Mouse (Mus musculus): ENCODE measurements around the gene Klk12. TPM values are rescaled to one million over a fixed set of nuclear protein-coding genes. Genes with fewer than 3 reads are reported as not detected.

Klk12 gene
- total and polyA plus RNA-seq, 3 experiments = not detected

DNA sequence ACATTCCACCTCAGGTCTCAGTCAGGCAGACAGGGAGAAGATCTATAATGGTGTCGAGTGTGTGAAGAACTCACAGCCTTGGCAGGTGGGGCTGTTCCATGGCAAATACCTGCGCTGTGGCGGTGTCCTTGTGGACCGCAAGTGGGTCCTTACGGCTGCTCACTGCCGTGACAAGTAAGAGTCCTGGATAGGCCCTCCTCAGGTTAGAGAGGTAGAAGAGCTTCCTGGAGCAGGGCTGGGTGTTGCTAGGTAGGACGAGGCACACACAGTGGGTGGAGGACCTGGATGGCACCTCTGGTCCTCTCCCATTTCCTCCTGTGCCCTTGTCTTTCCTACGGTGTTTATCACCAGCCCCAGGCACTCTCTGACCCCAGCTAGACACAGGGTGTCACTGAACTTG lies 939 bp downstream of the Klk12 start (continued):
- TF ChIP-seq ZKSCAN1 (IDR thresholded peaks at IDR 0.05; ENCODE audit: borderline replicate concordance, low read depth, low read length) (no peak), PAX5 (IDR thresholded peaks at IDR 0.05; ENCODE audit: low read length) (no peak)

DNA sequence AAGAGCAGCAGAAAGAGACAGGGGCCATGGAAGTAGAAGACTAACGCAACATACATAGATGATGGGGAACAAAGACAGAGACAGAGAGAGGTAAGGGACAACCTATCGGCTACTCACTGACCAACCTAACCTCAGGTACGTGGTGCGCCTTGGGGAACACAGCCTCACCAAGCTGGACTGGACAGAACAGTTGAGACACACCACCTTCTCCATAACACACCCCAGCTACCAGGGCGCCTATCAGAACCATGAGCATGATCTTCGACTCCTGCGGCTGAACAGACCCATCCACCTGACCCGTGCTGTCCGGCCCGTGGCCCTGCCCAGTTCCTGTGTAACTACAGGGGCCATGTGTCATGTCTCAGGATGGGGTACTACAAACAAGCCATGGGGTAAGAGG lies 2.0 kb downstream of the Klk12 start:
- no peaks in the 10 kb centered on the region for H3K79me2 ChIP-seq (replicated peaks; ENCODE audit: control insufficient read depth, extremely low read depth, insufficient read depth, poor library complexity, severe bottlenecking)
- H3K9ac ChIP-seq (ENCODE audit: insufficient read depth, low read depth) = no peak overlapping the region
- H3K4me3 ChIP-seq (replicated peaks in 1 of 3; ENCODE audit: low read depth in 2 of 3, low read length in 2 of 3, poor library complexity in 1 of 3) = no peak overlapping the region
- DNase-seq (ENCODE audit: extremely low read depth) = no peak
- peaks cover 77% of the 10 kb centered on the region for H3K27me3 ChIP-seq (replicated peaks)
- dilution Hi-C loops (cut with MboI; ENCODE audit: extremely low pct_ligation_motif_present, extremely low pct_unique_long_range_greater_than_20kb, low sequenced_read_pairs) = no loop called here
- in situ Hi-C loops (cut with MboI; ENCODE audit: low pct_ligation_motif_present, low pct_unique_long_range_greater_than_20kb, low sequenced_read_pairs) = no loop called here
- H3K4me1 ChIP-seq (ENCODE audit: control insufficient read depth in 1 of 2, insufficient read depth in 2 of 2) = no peaks in the 10 kb centered on the region
- H3K27ac ChIP-seq (ENCODE audit: insufficient read depth, low read depth) = no peak overlapping the region
- H3K36me3 ChIP-seq (replicated peaks in 1 of 2; ENCODE audit: control insufficient read depth in 1 of 2, insufficient read depth in 1 of 2, low read length in 1 of 2) = no peaks in the 10 kb centered on the region
- TF ChIP-seq POLR2A (IDR thresholded peaks at IDR 0.05; ENCODE audit: low read depth, low read length) = no peak
- no peak overlapping the region for H3K4me2 ChIP-seq (ENCODE audit: insufficient read depth, low read depth, poor library complexity, severe bottlenecking)
- no peaks in the 10 kb centered on the region for H3K9me3 ChIP-seq (replicated peaks; ENCODE audit: low read length)

DNA sequence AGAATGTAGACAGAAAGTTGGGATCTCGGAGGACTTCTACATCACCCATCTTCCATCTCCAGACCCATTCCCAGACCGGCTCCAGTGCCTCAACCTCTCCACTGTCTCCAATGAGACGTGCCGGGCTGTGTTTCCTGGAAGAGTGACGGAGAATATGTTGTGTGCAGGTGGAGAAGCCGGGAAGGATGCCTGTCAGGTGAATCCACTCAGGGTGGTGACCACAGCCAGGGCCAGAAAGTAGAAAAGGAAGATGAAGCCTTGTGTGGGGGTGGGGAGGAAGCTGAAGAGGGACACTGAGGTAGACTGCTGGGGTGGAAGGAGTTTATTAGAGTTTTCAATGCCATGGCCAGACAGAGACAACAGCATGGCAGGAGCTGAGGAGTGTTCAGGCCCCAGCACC lies 3.2 kb downstream of the Klk12 start:
- TF ChIP-seq USF2 (conservative IDR thresholded peaks at IDR 0.05; ENCODE audit: low read depth, low read length) (no peak), CTCF (conservative IDR thresholded peaks at IDR 0.05 in 1 of 2, IDR thresholded peaks at IDR 0.05 in 1 of 2; ENCODE audit: low read depth in 2 of 2, low read length in 2 of 2) (no peak), RCOR1 (conservative IDR thresholded peaks at IDR 0.05; ENCODE audit: low read depth, low read length) (no peak), CHD2 (IDR thresholded peaks at IDR 0.05; ENCODE audit: low read length) (no peak), ZNF384 (IDR thresholded peaks at IDR 0.05; ENCODE audit: low read depth, low read length) (no peak), BHLHE40 (IDR thresholded peaks at IDR 0.05; ENCODE audit: low read depth, low read length) (no peak), E2F4 (IDR thresholded peaks at IDR 0.05; ENCODE audit: insufficient replicate concordance, low read depth, low read length) (no peak), MEF2A (IDR thresholded peaks at IDR 0.05; ENCODE audit: borderline replicate concordance, low read depth, low read length) (no peak), GABPA (IDR thresholded peaks at IDR 0.05; ENCODE audit: insufficient replicate concordance, low read depth, low read length) (no peak), JUND (conservative IDR thresholded peaks at IDR 0.05; ENCODE audit: low read depth, low read length) (no peak), ETS1 (conservative IDR thresholded peaks at IDR 0.05; ENCODE audit: low read depth, low read length) (no peak), SMC3 (IDR thresholded peaks at IDR 0.05; ENCODE audit: low read depth, low read length) (no peak), SIN3A (IDR thresholded peaks at IDR 0.05; ENCODE audit: low read length) (no peak)
- Histone ChIP-seq H3K4me1 (ENCODE audit: control insufficient read depth in 1 of 2, insufficient read depth in 2 of 2) (no peaks in the 10 kb centered on the region), H3K4me3 (replicated peaks in 1 of 3; ENCODE audit: low read depth in 2 of 3, low read length in 2 of 3, poor library complexity in 1 of 3) (no peak overlapping the region), H3K27me3 (replicated peaks) (peaks cover 82% of the 10 kb centered on the region), H3K27ac (ENCODE audit: insufficient read depth, low read depth) (no peak overlapping the region), H3K9me3 (replicated peaks; ENCODE audit: low read length) (no peaks in the 10 kb centered on the region), H3K79me2 (replicated peaks; ENCODE audit: control insufficient read depth, extremely low read depth, insufficient read depth, poor library complexity, severe bottlenecking) (no peaks in the 10 kb centered on the region), H3K9ac (ENCODE audit: insufficient read depth, low read depth) (no peak overlapping the region), H3K4me2 (ENCODE audit: insufficient read depth, low read depth, poor library complexity, severe bottlenecking) (no peak overlapping the region), H3K36me3 (replicated peaks in 1 of 2; ENCODE audit: control insufficient read depth in 1 of 2, insufficient read depth in 1 of 2, low read length in 1 of 2) (no peaks in the 10 kb centered on the region)
- dilution Hi-C loops (cut with MboI; ENCODE audit: extremely low pct_ligation_motif_present, extremely low pct_unique_long_range_greater_than_20kb, low sequenced_read_pairs) (no loop called here), in situ Hi-C loops (cut with MboI; ENCODE audit: low pct_ligation_motif_present, low pct_unique_long_range_greater_than_20kb, low sequenced_read_pairs) (no loop called here)
- DNase-seq (ENCODE audit: extremely low read depth) = no peak

Data from CH12.LX (cell line).